Mouse (Mus musculus): ENCODE results near the gene Cdc42ep5. TPM values are rescaled to one million over a fixed set of nuclear protein-coding genes. Genes with fewer than 3 reads are reported as not detected.

The Cdc42ep5 gene
- polyA plus RNA-seq, 1 experiment from 2014 or later, result 3.0 TPM

GRCm38 (mm10) chr7:4132581-4132980 is 32.1 kb downstream of the Cdc42ep5 start:
- H3K4me2 ChIP-seq (ENCODE audit: low read depth, low read length), result no peak overlapping the region
- H3K9ac ChIP-seq (replicated peaks; ENCODE audit: low read depth, low read length), result no peak overlapping the region
- ATAC-seq (ENCODE audit: low read depth), result no peak
- no peak overlapping the region for H3K4me3 ChIP-seq (ENCODE audit: low read depth, low read length)
- 0 out of 2 replicates have a peak, but pooled peaks cover 3% of the 10 kb centered on the region for H3K36me3 ChIP-seq (ENCODE audit: control insufficient read depth, insufficient read depth, low read length)
- no peaks in the 10 kb centered on the region for H3K27me3 ChIP-seq (ENCODE audit: control insufficient read depth, insufficient read depth, low read length)
- peaks cover 6% of the 10 kb centered on the region; the same call in 1 of the 2 replicates for H3K4me1 ChIP-seq (ENCODE audit: control insufficient read depth, insufficient read depth, low read length)
- WGBS, result 91% methylated on average over 3 of the region's 3 CpGs
- H3K9me3 ChIP-seq (ENCODE audit: control insufficient read depth, low read length), result no peaks in the 10 kb centered on the region
- no peak overlapping the region for H3K27ac ChIP-seq (ENCODE audit: low read depth, low read length)

DNA sequence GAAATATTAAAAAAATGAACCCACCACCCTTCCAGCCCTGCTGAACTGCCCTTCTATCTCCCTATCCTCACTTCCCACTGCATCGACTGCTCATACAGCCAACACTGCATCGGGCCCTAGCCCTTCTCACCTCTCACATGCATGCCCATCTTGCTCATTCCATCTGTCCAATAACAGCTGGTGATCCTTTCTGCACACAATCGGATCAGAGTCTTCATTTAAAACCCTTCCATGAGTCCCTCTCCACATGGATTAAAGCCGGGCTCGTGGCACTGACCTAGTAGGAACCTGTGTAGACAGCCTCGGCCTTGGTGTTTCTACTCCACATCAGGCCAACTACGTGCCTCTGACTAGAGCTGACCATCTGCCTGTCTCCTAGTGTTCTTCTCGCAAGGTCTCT is 32.7 kb downstream of the Cdc42ep5 start:
- no peaks in the 10 kb centered on the region for H3K9me3 ChIP-seq (ENCODE audit: control insufficient read depth, low read length)
- no peak overlapping the region; the same call in 1 of the 2 replicates for H3K9ac ChIP-seq (replicated peaks; ENCODE audit: low read depth, low read length)
- no peak overlapping the region for H3K4me2 ChIP-seq (ENCODE audit: low read depth, low read length)
- WGBS, result 87% methylated on average over 8 of the region's 8 CpGs
- no peaks in the 10 kb centered on the region for H3K27me3 ChIP-seq (ENCODE audit: control insufficient read depth, insufficient read depth, low read length)
- H3K36me3 ChIP-seq (ENCODE audit: control insufficient read depth, insufficient read depth, low read length), result 0 out of 2 replicates have a peak, but pooled peaks cover 3% of the 10 kb centered on the region
- H3K4me3 ChIP-seq (ENCODE audit: low read depth, low read length), result no peak overlapping the region
- H3K4me1 ChIP-seq (ENCODE audit: control insufficient read depth, insufficient read depth, low read length), result 0 out of 2 replicates have a peak, but pooled peaks cover 5% of the 10 kb centered on the region
- ATAC-seq (ENCODE audit: low read depth), result no peak
- peak overlapping the region; percentile 57 for H3K27ac ChIP-seq (ENCODE audit: low read depth, low read length)

DNA sequence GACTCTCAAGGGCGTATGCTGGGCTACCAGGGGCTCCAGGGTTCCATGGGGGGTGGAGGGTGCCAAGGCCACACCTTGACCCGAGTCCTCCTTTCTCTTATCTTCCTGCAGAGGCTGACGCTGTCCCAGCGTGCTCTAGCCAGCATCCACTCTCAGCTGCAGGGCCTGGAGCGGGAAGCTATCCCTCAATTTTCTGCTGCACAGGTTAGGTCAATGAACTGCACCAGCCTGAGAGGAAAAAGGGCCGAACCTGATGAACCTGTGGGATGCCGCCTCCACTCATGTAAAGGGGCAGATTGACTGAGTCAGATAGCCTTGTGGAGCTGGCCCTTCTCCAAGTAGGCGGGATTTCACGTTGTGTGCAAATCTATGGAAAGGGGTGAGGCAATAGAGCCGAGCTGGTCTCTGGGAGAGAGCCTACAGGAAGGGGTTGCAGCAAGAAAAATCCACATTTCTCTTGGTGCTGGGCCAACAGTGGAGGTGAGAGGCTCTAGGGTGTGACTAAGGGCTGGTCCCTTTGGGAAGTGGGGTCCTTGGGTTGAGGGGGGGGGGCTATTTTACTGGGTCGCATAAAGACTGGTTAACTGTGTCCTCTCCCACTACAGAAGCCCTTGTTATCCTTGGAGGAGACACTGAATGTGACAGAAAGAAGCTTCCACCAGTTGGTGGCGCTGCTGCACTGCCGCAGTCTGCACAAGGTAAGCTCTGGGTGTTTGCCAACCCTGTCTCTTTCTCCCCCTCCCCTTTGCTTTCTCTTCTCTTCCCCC is 33.8 kb downstream of the Cdc42ep5 start:
- Histone ChIP-seq H3K27ac (ENCODE audit: low read depth, low read length) (peak overlapping the region; percentile 57), H3K4me2 (ENCODE audit: low read depth, low read length) (0 out of 2 replicates have a peak overlapping the region, but pooled peaks have one; percentile 21), H3K4me1 (ENCODE audit: control insufficient read depth, insufficient read depth, low read length) (0 out of 2 replicates have a peak, but pooled peaks cover 5% of the 10 kb centered on the region), H3K4me3 (ENCODE audit: low read depth, low read length) (no peak overlapping the region), H3K9ac (replicated peaks; ENCODE audit: low read depth, low read length) (no peak overlapping the region), H3K9me3 (ENCODE audit: control insufficient read depth, low read length) (no peaks in the 10 kb centered on the region), H3K27me3 (ENCODE audit: control insufficient read depth, insufficient read depth, low read length) (no peaks in the 10 kb centered on the region), H3K36me3 (ENCODE audit: control insufficient read depth, insufficient read depth, low read length) (0 out of 2 replicates have a peak, but pooled peaks cover 3% of the 10 kb centered on the region)
- WGBS, result 37% methylated on average over 13 of the region's 13 CpGs
- ATAC-seq (ENCODE audit: low read depth), result peak; percentile 51

DNA sequence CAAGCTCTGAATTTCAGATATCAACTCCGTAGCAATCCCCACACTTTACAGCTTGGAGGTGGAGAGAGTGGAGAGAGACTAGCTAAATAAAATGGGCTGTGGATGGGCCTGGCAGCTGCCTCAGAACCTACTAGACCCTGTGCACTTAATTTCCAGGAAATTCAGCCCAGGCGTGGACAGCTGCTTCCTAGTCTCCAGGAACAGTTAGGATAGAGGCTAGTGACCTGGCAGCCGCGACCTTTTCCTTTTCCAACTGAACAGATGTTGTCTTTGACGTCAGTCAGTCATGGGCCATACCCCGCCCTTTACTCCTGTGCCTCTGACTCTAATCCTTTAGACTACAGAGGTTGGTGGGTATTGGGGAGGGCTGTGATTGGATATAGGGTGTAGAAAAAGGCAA is 35.8 kb downstream of the Cdc42ep5 start:
- Histone ChIP-seq H3K4me3 (ENCODE audit: low read depth, low read length) (no peak overlapping the region), H3K9me3 (ENCODE audit: control insufficient read depth, low read length) (no peaks in the 10 kb centered on the region), H3K27me3 (ENCODE audit: control insufficient read depth, insufficient read depth, low read length) (no peaks in the 10 kb centered on the region), H3K9ac (replicated peaks; ENCODE audit: low read depth, low read length) (no peak overlapping the region), H3K27ac (ENCODE audit: low read depth, low read length) (peak overlapping the region; percentile 22; the same call in 1 of the 2 replicates), H3K4me1 (ENCODE audit: control insufficient read depth, insufficient read depth, low read length) (peaks cover 12% of the 10 kb centered on the region; the same call in 1 of the 2 replicates), H3K36me3 (ENCODE audit: control insufficient read depth, insufficient read depth, low read length) (0 out of 2 replicates have a peak, but pooled peaks cover 3% of the 10 kb centered on the region), H3K4me2 (ENCODE audit: low read depth, low read length) (no peak overlapping the region)
- 63% methylated on average over 6 of the region's 6 CpGs for WGBS
- ATAC-seq (ENCODE audit: low read depth), result no peak

DNA sequence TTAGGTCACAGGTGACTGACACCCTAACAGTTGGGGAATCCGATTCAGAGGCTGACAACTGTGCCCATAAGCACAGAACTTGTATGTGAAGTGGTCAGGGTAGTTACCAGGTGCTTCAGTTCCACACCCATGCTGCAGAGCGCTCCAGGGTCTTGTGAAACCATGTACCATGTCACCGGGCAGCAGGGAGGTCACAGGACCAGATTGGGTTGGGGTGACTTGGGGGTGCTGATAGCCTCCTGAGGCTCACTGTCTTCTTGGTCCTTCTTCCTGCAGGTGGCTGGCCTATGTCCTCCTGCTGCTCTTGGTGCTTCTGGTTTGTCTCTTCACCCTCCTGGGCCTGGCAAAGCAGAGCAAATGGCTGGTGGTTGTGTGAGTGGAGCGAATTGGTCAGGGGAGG is 36.8 kb downstream of the Cdc42ep5 start:
- Histone ChIP-seq H3K27me3 (ENCODE audit: control insufficient read depth, insufficient read depth, low read length) (no peaks in the 10 kb centered on the region), H3K4me1 (ENCODE audit: control insufficient read depth, insufficient read depth, low read length) (peaks cover 12% of the 10 kb centered on the region; the same call in 1 of the 2 replicates), H3K4me3 (ENCODE audit: low read depth, low read length) (no peak overlapping the region), H3K36me3 (ENCODE audit: control insufficient read depth, insufficient read depth, low read length) (0 out of 2 replicates have a peak, but pooled peaks cover 3% of the 10 kb centered on the region), H3K27ac (ENCODE audit: low read depth, low read length) (0 out of 2 replicates have a peak overlapping the region, but pooled peaks have one; percentile 10), H3K9me3 (ENCODE audit: control insufficient read depth, low read length) (no peaks in the 10 kb centered on the region), H3K9ac (replicated peaks; ENCODE audit: low read depth, low read length) (no peak overlapping the region; the same call in 1 of the 2 replicates), H3K4me2 (ENCODE audit: low read depth, low read length) (no peak overlapping the region)
- WGBS, result 92% methylated on average over 4 of the region's 4 CpGs
- ATAC-seq (ENCODE audit: low read depth), result no peak

- Histone ChIP-seq H3K27ac (ENCODE audit: low read depth, low read length) (no peak overlapping the region), H3K4me1 (ENCODE audit: control insufficient read depth, insufficient read depth, low read length) (peaks cover 12% of the 10 kb centered on the region; the same call in 1 of the 2 replicates), H3K4me2 (ENCODE audit: low read depth, low read length) (no peak overlapping the region), H3K9me3 (ENCODE audit: control insufficient read depth, low read length) (no peaks in the 10 kb centered on the region), H3K9ac (replicated peaks; ENCODE audit: low read depth, low read length) (no peak overlapping the region), H3K4me3 (ENCODE audit: low read depth, low read length) (no peak overlapping the region), H3K27me3 (ENCODE audit: control insufficient read depth, insufficient read depth, low read length) (no peaks in the 10 kb centered on the region), H3K36me3 (ENCODE audit: control insufficient read depth, insufficient read depth, low read length) (0 out of 2 replicates have a peak, but pooled peaks cover 3% of the 10 kb centered on the region)
- WGBS, result 88% methylated on average over 11 of the region's 11 CpGs
- no peak for ATAC-seq (ENCODE audit: low read depth)
Measured at GRCm38 (mm10) chr7:4126992-4127785, 37.5 kb downstream of the Cdc42ep5 start.

GRCm38 (mm10) chr7:4125306-4125705 is 39.4 kb downstream of the Cdc42ep5 start:
- H3K27me3 ChIP-seq (ENCODE audit: control insufficient read depth, insufficient read depth, low read length), result no peaks in the 10 kb centered on the region

DNA sequence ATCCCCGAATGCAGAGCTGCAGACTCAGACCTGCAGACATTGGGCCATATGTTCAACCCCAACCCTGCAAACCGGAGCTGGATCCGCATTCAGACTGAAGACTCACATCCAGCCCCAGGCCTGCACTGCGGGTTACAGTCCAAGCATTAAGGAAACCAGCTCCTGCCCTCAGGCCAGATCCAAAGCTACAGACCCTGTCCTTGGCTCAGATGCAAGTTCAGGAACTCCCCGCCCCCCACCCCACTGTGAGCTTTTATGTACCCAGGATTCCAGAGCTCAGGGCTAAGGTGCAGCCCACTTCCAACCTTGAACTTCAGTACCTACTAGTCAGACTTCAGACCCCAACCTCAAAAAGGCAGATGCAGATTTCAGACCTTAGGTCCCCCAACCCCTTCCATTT is 39.8 kb downstream of the Cdc42ep5 start:
- Histone ChIP-seq H3K9me3 (ENCODE audit: control insufficient read depth, low read length) (no peaks in the 10 kb centered on the region), H3K4me2 (ENCODE audit: low read depth, low read length) (peak overlapping the region; percentile 44; the same call in 1 of the 2 replicates), H3K27me3 (ENCODE audit: control insufficient read depth, insufficient read depth, low read length) (no peaks in the 10 kb centered on the region), H3K4me1 (ENCODE audit: control insufficient read depth, insufficient read depth, low read length) (peaks cover 7% of the 10 kb centered on the region; the same call in 1 of the 2 replicates), H3K4me3 (ENCODE audit: low read depth, low read length) (no peak overlapping the region; the same call in 1 of the 2 replicates), H3K36me3 (ENCODE audit: control insufficient read depth, insufficient read depth, low read length) (0 out of 2 replicates have a peak, but pooled peaks cover 3% of the 10 kb centered on the region), H3K27ac (ENCODE audit: low read depth, low read length) (peak overlapping the region; percentile 79), H3K9ac (replicated peaks; ENCODE audit: low read depth, low read length) (peak overlapping the region; percentile 0; the same call in 1 of the 2 replicates)
- WGBS, result 9% methylated on average over 5 of the region's 5 CpGs
- no peak for ATAC-seq (ENCODE audit: low read depth)

More at GRCm38 (mm10) chr7:4125306-4125705, 39.4 kb downstream of the Cdc42ep5 start:
- Histone ChIP-seq H3K4me1 (ENCODE audit: control insufficient read depth, insufficient read depth, low read length) (peaks cover 7% of the 10 kb centered on the region; the same call in 1 of the 2 replicates), H3K9me3 (ENCODE audit: control insufficient read depth, low read length) (no peaks in the 10 kb centered on the region), H3K27ac (ENCODE audit: low read depth, low read length) (peak overlapping the region; percentile 79), H3K4me2 (ENCODE audit: low read depth, low read length) (peak overlapping the region; percentile 44; the same call in 1 of the 2 replicates), H3K9ac (replicated peaks; ENCODE audit: low read depth, low read length) (peak overlapping the region; percentile 0; the same call in 1 of the 2 replicates), H3K4me3 (ENCODE audit: low read depth, low read length) (no peak overlapping the region), H3K36me3 (ENCODE audit: control insufficient read depth, insufficient read depth, low read length) (0 out of 2 replicates have a peak, but pooled peaks cover 3% of the 10 kb centered on the region)
- 35% methylated on average over 9 of the region's 9 CpGs for whole genome bisulfite sequencing
- ATAC-seq (ENCODE audit: low read depth), result no peak

Data from neural tube, embryonic 14.5 days (tissue).